Mouse (Mus musculus): ENCODE results near the gene Smcr8. TPM values are rescaled to one million over a fixed set of nuclear protein-coding genes. Genes with fewer than 3 reads are reported as not detected.

The Smcr8 gene
- polyA plus RNA-seq (2015; fragmentation: Nextera tagmentation; extraction: Ambion mirVana) = 2.5 and 3.0 TPM in 2 replicates

DNA sequence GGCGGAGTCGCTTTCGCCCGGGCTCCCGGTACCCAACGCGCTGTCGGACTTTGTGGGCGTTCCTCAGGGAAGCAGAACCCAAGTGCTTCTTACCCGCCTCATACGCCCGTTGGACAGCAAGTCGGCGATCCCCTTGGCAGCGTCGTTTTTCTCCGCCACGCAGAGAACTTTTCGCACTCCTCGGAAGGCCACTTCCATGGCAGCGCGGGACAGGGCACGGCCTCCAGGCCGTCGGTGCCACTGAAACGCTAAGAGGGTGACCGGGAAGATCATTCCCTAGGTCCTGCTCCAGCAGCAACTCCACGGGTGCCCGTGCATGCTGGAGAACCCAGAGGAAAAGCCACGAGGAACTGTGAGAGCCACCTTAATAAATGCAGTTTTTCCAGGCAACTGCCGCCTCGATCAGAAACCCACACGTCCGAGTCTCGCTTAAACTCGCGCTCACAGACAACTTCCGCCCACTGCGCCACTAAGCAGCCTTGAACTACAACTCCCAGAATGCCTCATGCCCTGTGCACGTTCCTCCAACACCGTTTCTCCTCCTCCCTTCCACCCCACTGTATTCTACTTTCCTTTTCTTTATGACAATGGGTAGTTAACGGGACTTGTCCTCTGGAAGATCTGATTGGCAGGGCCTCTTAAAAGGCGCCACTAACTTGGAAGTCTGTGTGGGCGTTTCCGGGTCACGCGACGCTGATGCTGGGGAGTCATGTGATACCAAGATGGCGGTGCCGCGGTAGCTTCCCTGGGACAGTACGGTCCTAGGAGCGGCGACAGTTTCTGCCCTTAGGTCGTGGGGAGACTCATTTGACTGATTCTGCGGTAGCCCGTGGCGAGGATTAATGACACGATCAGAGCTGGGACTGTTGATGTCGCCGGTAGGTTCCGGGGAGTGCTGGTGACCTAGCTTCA, at the start of gene Smcr8, which contains the start of gene Top3a:
Gene Smcr8, plus strand, starts transcription at position 696 of the 912 bp plus-strand sequence.
Gene Top3a, minus strand, starts transcription at position 537 of the 912 bp plus-strand sequence.
- peak within 1 kb of the TSS; percentile 70 for H3K4me2 ChIP-seq (replicated peaks; ENCODE audit: low read depth, low read length)
- H3K4me1 ChIP-seq (ENCODE audit: insufficient read depth, low read depth, low read length) = peaks cover 52% of the 10 kb centered on the region
- under 1% methylated on average over 62 of the region's 62 CpGs for WGBS

DNA sequence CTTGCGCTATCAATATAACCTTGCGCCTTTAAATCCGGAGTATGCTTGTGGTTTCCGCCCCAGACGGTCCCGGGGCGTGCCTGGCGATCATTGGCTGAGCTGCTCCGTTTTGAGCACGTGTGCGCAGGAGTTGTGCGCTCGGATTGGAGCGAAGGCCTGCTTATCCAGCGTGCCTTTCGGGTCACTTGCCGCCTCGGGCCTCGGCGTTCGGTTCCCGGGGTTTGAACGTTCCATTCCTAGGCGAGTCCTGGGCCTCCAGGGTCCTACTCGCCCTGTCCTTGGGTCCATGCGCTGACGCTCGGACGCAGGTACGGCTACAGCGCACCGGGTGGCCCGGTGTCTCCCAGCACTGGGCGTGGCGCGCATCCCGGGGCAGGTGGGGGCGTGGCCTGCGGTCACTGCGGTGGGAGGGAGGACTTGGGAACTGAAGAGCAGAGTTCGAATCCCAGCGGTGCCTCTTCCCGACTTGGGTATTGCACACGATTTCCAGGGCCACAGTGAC, 49.0 kb upstream of the Smcr8 start, which contains the start of gene Mief2:
Gene Mief2, plus strand, starts transcription at position 139 of the 502 bp plus-strand sequence.
- Histone ChIP-seq H3K4me3 (ENCODE audit: low read depth, low read length) (peak within 1 kb of the TSS; percentile 89), H3K4me2 (replicated peaks; ENCODE audit: low read depth, low read length) (peak within 1 kb of the TSS; percentile 65), H3K27ac (ENCODE audit: low read length) (peak within 1 kb of the TSS; percentile 92), H3K9ac (replicated peaks; ENCODE audit: low read depth) (peak within 1 kb of the TSS; percentile 86), H3K27me3 (replicated peaks; ENCODE audit: insufficient read depth, low read length) (no peaks in the 10 kb centered on the region), H3K9me3 (ENCODE audit: low read length) (no peaks in the 10 kb centered on the region), H3K4me1 (ENCODE audit: insufficient read depth, low read depth, low read length) (peaks cover 13% of the 10 kb centered on the region; the same call in 1 of the 2 replicates), H3K36me3 (ENCODE audit: insufficient read depth, low read length) (0 out of 2 replicates have a peak, but pooled peaks cover 8% of the 10 kb centered on the region)
- peak; percentile 99 for DNase-seq (ENCODE audit: low spot score)
- peak; percentile 90 for ATAC-seq
- WGBS = under 1% methylated on average over 44 of the region's 44 CpGs
- no peak for TF ChIP-seq EP300 (IDR thresholded peaks at IDR 0.05)
- no peak; the same call in 1 of the 2 replicates for TF ChIP-seq CTCF (IDR thresholded peaks at IDR 0.05)

More for the DNA sequence above, at the start of gene Smcr8, which contains the start of gene Top3a:
- peak within 1 kb of the TSS; percentile 78 for H3K27ac ChIP-seq (ENCODE audit: low read length)
- peak within 1 kb of the TSS; percentile 69 for H3K9ac ChIP-seq (replicated peaks; ENCODE audit: low read depth)
- TF ChIP-seq CTCF (IDR thresholded peaks at IDR 0.05) (no peak), EP300 (IDR thresholded peaks at IDR 0.05) (peak; percentile 73; the same call in 1 of the 2 replicates)
- no peaks in the 10 kb centered on the region; the same call in 1 of the 2 replicates for H3K36me3 ChIP-seq (ENCODE audit: insufficient read depth, low read length)
- peak; percentile 98 for DNase-seq (ENCODE audit: low spot score)
- H3K27me3 ChIP-seq (replicated peaks; ENCODE audit: insufficient read depth, low read length) = no peaks in the 10 kb centered on the region
- no peaks in the 10 kb centered on the region for H3K9me3 ChIP-seq (ENCODE audit: low read length)
- peak; percentile 96 for ATAC-seq
- H3K4me3 ChIP-seq (ENCODE audit: low read depth, low read length) = peak within 1 kb of the TSS; percentile 71

DNA sequence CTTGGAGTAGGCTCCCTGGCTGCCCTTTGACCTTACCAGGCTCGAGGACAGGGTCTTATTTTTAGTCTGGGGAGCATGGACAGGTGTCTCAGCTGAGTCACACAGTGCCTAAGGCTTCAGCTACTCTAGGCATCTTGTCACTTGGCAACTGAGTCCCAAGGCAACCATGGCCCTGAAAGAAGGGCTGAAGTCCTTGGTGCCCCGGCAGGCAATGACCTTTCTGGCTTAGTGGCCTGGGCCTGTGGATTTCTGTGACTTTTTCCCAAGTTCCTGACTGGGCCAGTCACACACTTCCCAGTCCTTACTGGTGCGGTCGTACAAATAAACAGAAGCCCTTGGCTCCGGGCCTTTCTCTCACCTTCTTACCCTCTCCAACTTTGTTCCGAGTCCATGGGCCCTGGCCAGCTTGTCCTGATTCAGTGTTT, 48.1 kb upstream of the Smcr8 start:
- 27% methylated on average over 6 of the region's 6 CpGs for WGBS
- Histone ChIP-seq H3K4me2 (replicated peaks; ENCODE audit: low read depth, low read length) (peak overlapping the region; percentile 65), H3K27ac (ENCODE audit: low read length) (peak overlapping the region; percentile 92), H3K27me3 (replicated peaks; ENCODE audit: insufficient read depth, low read length) (no peaks in the 10 kb centered on the region), H3K36me3 (ENCODE audit: insufficient read depth, low read length) (no peaks in the 10 kb centered on the region), H3K4me3 (ENCODE audit: low read depth, low read length) (no peak overlapping the region), H3K9me3 (ENCODE audit: low read length) (no peaks in the 10 kb centered on the region), H3K9ac (replicated peaks; ENCODE audit: low read depth) (no peak overlapping the region; the same call in 1 of the 2 replicates), H3K4me1 (ENCODE audit: insufficient read depth, low read depth, low read length) (peaks cover 13% of the 10 kb centered on the region; the same call in 1 of the 2 replicates)
- TF ChIP-seq EP300 (IDR thresholded peaks at IDR 0.05) = no peak
- no peak for TF ChIP-seq CTCF (IDR thresholded peaks at IDR 0.05)
- DNase-seq (ENCODE audit: low spot score) (peak; percentile 81), ATAC-seq (peak; percentile 29)

DNA sequence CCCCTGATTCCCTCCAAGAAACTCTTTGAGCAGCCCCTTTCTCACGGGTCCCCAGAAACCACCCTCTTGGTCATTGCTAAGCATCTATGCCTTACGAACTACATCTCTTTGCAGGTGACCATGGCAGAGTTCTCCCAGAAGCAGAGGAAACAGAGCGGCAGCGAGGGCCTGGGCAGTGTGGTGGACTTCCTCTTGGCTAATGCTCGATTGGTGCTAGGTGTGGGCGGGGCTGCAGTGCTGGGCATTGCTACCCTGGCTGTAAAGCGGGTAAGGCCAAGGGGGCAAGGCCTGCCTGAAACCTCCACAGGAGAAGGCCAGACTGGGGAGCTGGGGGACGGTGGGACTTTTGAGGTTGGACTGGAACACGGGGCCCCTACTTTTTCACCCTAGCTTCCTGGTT, 47.2 kb upstream of the Smcr8 start:
- DNase-seq (ENCODE audit: low spot score) (peak; percentile 31), ATAC-seq (no peak)
- TF ChIP-seq EP300 (IDR thresholded peaks at IDR 0.05) = no peak
- TF ChIP-seq CTCF (IDR thresholded peaks at IDR 0.05) = no peak
- Histone ChIP-seq H3K9ac (replicated peaks; ENCODE audit: low read depth) (no peak overlapping the region), H3K4me2 (replicated peaks; ENCODE audit: low read depth, low read length) (no peak overlapping the region), H3K4me1 (ENCODE audit: insufficient read depth, low read depth, low read length) (peaks cover 13% of the 10 kb centered on the region; the same call in 1 of the 2 replicates), H3K27ac (ENCODE audit: low read length) (0 out of 2 replicates have a peak overlapping the region, but pooled peaks have one; percentile 34), H3K27me3 (replicated peaks; ENCODE audit: insufficient read depth, low read length) (no peaks in the 10 kb centered on the region), H3K4me3 (ENCODE audit: low read depth, low read length) (no peak overlapping the region), H3K9me3 (ENCODE audit: low read length) (no peaks in the 10 kb centered on the region), H3K36me3 (ENCODE audit: insufficient read depth, low read length) (no peaks in the 10 kb centered on the region)
- WGBS = 74% methylated on average over 9 of the region's 9 CpGs

DNA sequence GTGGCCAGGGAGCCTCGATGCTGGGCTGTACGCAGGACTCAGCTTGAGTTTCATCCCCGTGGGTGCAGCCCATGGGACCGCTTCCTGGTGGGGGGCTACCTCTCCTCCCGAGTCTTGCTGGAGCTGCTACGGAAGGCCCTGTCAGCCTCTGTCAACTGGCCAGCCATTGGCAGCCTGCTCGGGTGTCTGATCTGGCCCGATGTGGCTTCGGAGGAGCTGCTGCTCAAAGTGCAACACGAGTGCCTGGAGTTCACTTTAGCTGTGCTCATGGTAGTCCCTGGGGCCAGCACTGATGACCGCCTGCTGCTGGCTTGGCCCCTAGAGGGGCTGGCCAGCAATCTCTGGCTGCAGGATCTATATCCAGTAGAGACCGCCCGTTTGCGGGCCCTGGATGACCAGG, 46.1 kb upstream of the Smcr8 start:
- no peak overlapping the region for H3K4me2 ChIP-seq (replicated peaks; ENCODE audit: low read depth, low read length)
- no peak for DNase-seq (ENCODE audit: low spot score)

DNA sequence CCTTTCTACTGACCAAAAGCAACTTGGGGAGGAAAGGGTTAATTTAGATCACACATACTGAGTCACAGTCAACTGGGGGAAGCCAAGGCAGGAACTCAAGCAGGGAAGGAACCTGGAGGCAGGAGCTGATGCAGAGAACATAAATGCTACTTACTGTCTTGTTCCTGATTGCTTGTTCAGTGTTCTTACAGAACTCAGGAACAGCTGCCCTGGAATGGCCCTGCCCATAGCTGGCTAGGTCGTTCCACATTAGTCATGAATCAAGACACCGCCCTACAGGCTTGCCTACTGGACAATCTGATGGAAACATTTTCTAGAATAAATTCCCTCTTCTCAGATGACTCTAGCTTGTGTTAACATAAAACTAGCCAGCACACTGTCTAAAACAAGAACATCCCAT, 43.1 kb upstream of the Smcr8 start:
- ATAC-seq (no peak), DNase-seq (ENCODE audit: low spot score) (peak; percentile 40)
- no peaks in the 10 kb centered on the region for H3K36me3 ChIP-seq (ENCODE audit: insufficient read depth, low read length)

More for the DNA sequence above, 46.1 kb upstream of the Smcr8 start:
- no peak for ATAC-seq
- no peak overlapping the region for H3K4me3 ChIP-seq (ENCODE audit: low read depth, low read length)
- no peak overlapping the region for H3K9ac ChIP-seq (replicated peaks; ENCODE audit: low read depth)
- no peaks in the 10 kb centered on the region for H3K27me3 ChIP-seq (replicated peaks; ENCODE audit: insufficient read depth, low read length)
- TF ChIP-seq CTCF (IDR thresholded peaks at IDR 0.05) = no peak
- TF ChIP-seq EP300 (IDR thresholded peaks at IDR 0.05) = no peak
- H3K36me3 ChIP-seq (ENCODE audit: insufficient read depth, low read length) = no peaks in the 10 kb centered on the region
- 91% methylated on average over 14 of the region's 14 CpGs for WGBS
- H3K27ac ChIP-seq (ENCODE audit: low read length) = no peak overlapping the region
- H3K4me1 ChIP-seq (ENCODE audit: insufficient read depth, low read depth, low read length) = peaks cover 13% of the 10 kb centered on the region; the same call in 1 of the 2 replicates
- no peaks in the 10 kb centered on the region for H3K9me3 ChIP-seq (ENCODE audit: low read length)

More for the DNA sequence above, 43.1 kb upstream of the Smcr8 start:
- no peaks in the 10 kb centered on the region for H3K27me3 ChIP-seq (replicated peaks; ENCODE audit: insufficient read depth, low read length)
- 60% methylated on average over 2 of the region's 2 CpGs for WGBS
- no peak overlapping the region for H3K27ac ChIP-seq (ENCODE audit: low read length)
- no peak for TF ChIP-seq EP300 (IDR thresholded peaks at IDR 0.05)
- no peak for TF ChIP-seq CTCF (IDR thresholded peaks at IDR 0.05)
- peaks cover 4% of the 10 kb centered on the region; the same call in 1 of the 2 replicates for H3K4me1 ChIP-seq (ENCODE audit: insufficient read depth, low read depth, low read length)
- no peaks in the 10 kb centered on the region for H3K9me3 ChIP-seq (ENCODE audit: low read length)
- no peak overlapping the region for H3K4me3 ChIP-seq (ENCODE audit: low read depth, low read length)
- H3K4me2 ChIP-seq (replicated peaks; ENCODE audit: low read depth, low read length) = no peak overlapping the region
- H3K9ac ChIP-seq (replicated peaks; ENCODE audit: low read depth) = no peak overlapping the region
